Mouse (Mus musculus) kidney, postnatal 0 days (tissue): ENCODE results near the gene Sh2d4b. TPM values are rescaled to one million over a fixed set of nuclear protein-coding genes. Genes with fewer than 3 reads are reported as not detected.
A peak's percentile ranks its signal among the peaks of the same experiment; 100 is the strongest.

ENCODE experiments used
- ATAC-seq: fragments of 200-750 bp; cut with Nextera tagmentation; replicated peaks from 2 replicates; pipeline ENCODE4 v1.8.0; 2017; ENCODE audit warnings: low read depth, moderate number of reproducible peaks, moderate TSS enrichment, moderate library complexity; ENCODE audit not compliant: low FRiP score
- DNase-seq: peaks from one replicate; pipeline ENCODE4 v3.0.0-alpha.2; 2016; ENCODE audit warnings: low spot score
- H3K27ac ChIP-seq: fragments of 300-500 bp; sonication (generic); 2 replicates; pipeline ENCODE4 v1.5.1; 2014; ENCODE audit warnings: mild to moderate bottlenecking
- H3K27me3 ChIP-seq: fragments of 300-500 bp; sonication (generic); 2 replicates; pipeline ENCODE4 v1.6.1; 2014; ENCODE audit warnings: low read length, mixed read lengths; ENCODE audit not compliant: insufficient read depth
- H3K36me3 ChIP-seq: fragments of 300-500 bp; sonication (generic); 2 replicates; pipeline ENCODE4 v1.6.1; 2014; ENCODE audit warnings: low read length, mixed read lengths; ENCODE audit not compliant: insufficient read depth
- H3K4me1 ChIP-seq: fragments of 300-500 bp; sonication (generic); replicated peaks from 2 replicates; pipeline ENCODE4 v1.6.1; 2014; ENCODE audit warnings: antibody characterized with exemption, low read length, mixed read lengths; ENCODE audit not compliant: insufficient read depth
- H3K4me2 ChIP-seq: fragments of 300-500 bp; sonication (generic); 2 replicates; pipeline ENCODE4 v1.6.1; 2014; ENCODE audit warnings: mild to moderate bottlenecking, low read length, moderate library complexity, mixed read lengths
- H3K4me3 ChIP-seq: fragments of 300-500 bp; sonication (generic); replicated peaks from 2 replicates; pipeline ENCODE4 v1.5.1; 2014; ENCODE audit warnings: low read depth, low read length
- H3K9ac ChIP-seq: fragments of 300-500 bp; sonication (generic); 2 replicates; pipeline ENCODE4 v1.6.1; 2014; ENCODE audit warnings: low read depth, low read length
- H3K9me3 ChIP-seq: fragments of 300-500 bp; sonication (generic); replicated peaks from 2 replicates; pipeline ENCODE4 v1.6.1; 2016; ENCODE audit warnings: low read length, inconsistent platforms, mixed read lengths
- CTCF ChIP-seq: IDR thresholded peaks from 2 replicates; pipeline ENCODE4 v1.5.1; 2016; ENCODE audit warnings: antibody characterized with exemption, low read depth, mild to moderate bottlenecking, moderate library complexity
- WGBS: fragments of 180-500 bp; shearing (Covaris S2); extraction: QIAGEN DNeasy Blood & Tissue Kit; methylation state at CpG from one replicate; pipeline ENCODE4 v1.1.7; 2014; 5-methylcytosine and 5-hydroxymethylcytosine counted together
- polyA plus RNA-seq: library from polyadenylated mRNA; unstranded; fragments of >200 nt; fragmentation: Nextera tagmentation; extraction: Ambion mirVana; gene quantifications from 2 replicates; pipeline ENCODE4 v1.2.1, GENCODE M21; 2015

Sh2d4b gene
- polyA plus RNA-seq, 1 experiment from 2014 or later = 0.72 TPM

- no peaks in the 10 kb centered on the region for H3K9me3 ChIP-seq
- 91% methylated on average over 5 of the region's 5 CpGs for WGBS
- no peak for ATAC-seq
- no peak overlapping the region for H3K27ac ChIP-seq
- H3K4me3 ChIP-seq = no peak overlapping the region
- no peaks in the 10 kb centered on the region for H3K36me3 ChIP-seq
- no peak overlapping the region for H3K9ac ChIP-seq
- DNase-seq = no peak
- no peak for TF ChIP-seq CTCF
- no peak overlapping the region for H3K4me2 ChIP-seq
- H3K4me1 ChIP-seq = no peaks in the 10 kb centered on the region
- no peaks in the 10 kb centered on the region for H3K27me3 ChIP-seq
These were observed 19.1 kb downstream of the Sh2d4b start for GRCm38 (mm10) chr14:40873961-40874360.

DNA sequence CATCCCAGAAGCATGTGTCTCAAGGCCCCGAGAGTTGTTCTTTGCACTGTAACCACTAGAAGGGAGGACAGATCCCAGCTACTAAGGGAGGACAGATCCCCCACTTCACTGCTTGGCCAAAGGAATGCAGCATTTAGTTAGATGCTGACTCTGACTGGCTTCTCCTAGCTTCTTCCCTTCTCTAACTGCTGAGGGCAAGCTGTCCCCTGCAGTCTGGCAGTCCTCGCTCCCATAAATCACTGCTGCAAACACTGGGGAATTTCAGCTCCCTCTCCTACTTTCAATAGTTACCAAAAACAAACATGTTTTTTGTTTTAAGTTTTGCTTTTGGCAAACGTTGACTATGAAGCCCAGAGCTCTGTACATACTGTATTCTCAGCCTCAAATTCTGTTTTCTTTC is 22.5 kb downstream of the Sh2d4b start:
- Histone ChIP-seq H3K27me3 (no peaks in the 10 kb centered on the region), H3K4me1 (no peaks in the 10 kb centered on the region), H3K4me3 (no peak overlapping the region), H3K4me2 (no peak overlapping the region), H3K9me3 (no peaks in the 10 kb centered on the region), H3K9ac (no peak overlapping the region), H3K36me3 (no peaks in the 10 kb centered on the region), H3K27ac (no peak overlapping the region)
- WGBS = 40% methylated on average over 3 of the region's 3 CpGs
- DNase-seq (peak; percentile 56), ATAC-seq (no peak)
- no peak for TF ChIP-seq CTCF

DNA sequence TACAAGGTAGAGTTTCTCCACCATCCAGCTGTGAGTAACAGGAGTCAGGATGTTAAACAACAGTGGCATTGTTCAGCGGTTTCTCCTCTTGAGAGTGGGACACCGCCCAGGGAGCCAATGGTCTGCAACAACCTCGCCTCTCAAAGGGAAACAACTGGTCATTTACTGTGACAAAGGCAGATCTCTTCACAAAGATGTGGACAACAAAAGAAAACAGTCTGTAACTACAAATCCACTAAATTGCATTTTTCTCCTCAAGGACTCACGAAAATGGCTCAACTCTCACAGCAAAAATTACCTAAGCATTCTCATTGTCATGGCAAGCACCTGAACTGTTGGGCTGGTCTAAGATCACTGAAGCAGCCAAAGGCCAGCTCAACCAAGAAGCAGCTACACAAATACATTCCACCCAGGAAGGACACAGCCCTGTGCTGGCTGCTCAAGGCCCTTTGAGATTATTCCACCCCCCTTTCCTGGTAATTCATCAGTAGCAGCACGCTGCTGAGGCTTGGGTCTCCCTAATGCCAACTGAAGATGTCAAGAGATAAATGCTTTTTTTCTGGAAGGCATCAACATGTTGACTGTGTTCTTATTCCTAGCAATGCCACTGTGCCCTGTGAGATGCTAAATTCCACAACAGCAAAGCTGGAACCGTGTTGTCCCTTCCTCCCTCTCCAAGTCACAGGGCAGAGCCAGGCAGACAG is 28.1 kb downstream of the Sh2d4b start:
- peak; percentile 10 for DNase-seq
- no peak overlapping the region for H3K4me3 ChIP-seq
- H3K9ac ChIP-seq = no peak overlapping the region
- H3K9me3 ChIP-seq = no peaks in the 10 kb centered on the region
- no peak for TF ChIP-seq CTCF
- H3K4me1 ChIP-seq = no peaks in the 10 kb centered on the region
- 53% methylated on average over 6 of the region's 6 CpGs for WGBS
- H3K27ac ChIP-seq = no peak overlapping the region
- H3K36me3 ChIP-seq = no peaks in the 10 kb centered on the region
- no peak; the same call in 1 of the 2 replicates for ATAC-seq
- H3K4me2 ChIP-seq = no peak overlapping the region
- H3K27me3 ChIP-seq = no peaks in the 10 kb centered on the region

DNA sequence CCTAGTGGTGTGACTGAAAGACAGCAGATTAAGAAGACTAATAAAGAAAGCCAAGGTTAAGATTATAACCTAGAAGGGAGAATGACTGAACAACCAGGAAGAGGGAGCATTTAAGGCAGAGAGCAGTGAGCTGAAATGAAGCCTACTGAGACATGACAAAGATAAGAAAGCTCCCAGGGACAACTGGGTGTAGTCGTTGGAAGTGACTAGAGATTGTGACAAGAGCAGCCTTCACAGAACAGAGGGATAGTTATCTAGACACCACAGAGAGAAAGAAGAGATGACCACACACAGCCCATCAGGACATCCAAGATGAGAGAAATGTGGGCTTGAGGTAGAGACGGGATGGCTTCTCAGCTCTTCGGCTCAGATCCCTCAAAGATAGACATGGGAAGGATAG is 29.4 kb downstream of the Sh2d4b start:
- no peak overlapping the region for H3K9ac ChIP-seq
- H3K9me3 ChIP-seq = no peaks in the 10 kb centered on the region
- H3K4me3 ChIP-seq = no peak overlapping the region
- H3K27me3 ChIP-seq = no peaks in the 10 kb centered on the region
- no peak for TF ChIP-seq CTCF
- H3K36me3 ChIP-seq = no peaks in the 10 kb centered on the region
- DNase-seq (no peak), ATAC-seq (no peak)
- H3K4me1 ChIP-seq = no peaks in the 10 kb centered on the region
- WGBS = 86% methylated on average over 3 of the region's 3 CpGs
- no peak overlapping the region for H3K27ac ChIP-seq
- no peak overlapping the region for H3K4me2 ChIP-seq

DNA sequence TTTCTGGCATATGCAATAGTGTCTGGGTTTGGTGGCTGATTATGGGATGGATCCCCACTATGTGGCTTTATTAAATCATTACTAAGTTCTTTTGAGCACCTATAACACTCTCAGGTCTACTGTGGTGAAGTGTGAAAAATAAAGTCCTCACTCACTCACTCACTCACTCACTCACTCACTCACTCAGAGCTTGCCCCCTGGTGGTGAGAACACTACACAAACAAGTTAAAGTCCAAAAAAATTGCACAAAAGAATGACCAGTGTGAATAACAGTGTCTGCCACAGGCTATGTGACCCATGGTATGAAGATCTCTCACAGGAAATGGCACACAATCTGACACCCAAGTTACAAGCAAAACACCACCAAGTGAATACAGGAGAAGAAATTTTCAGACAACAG is 30.0 kb downstream of the Sh2d4b start:
- no peak overlapping the region for H3K9ac ChIP-seq
- H3K4me1 ChIP-seq = no peaks in the 10 kb centered on the region
- TF ChIP-seq CTCF = peak; percentile 46
- ATAC-seq (no peak), DNase-seq (no peak)
- H3K4me3 ChIP-seq = no peak overlapping the region
- H3K4me2 ChIP-seq = no peak overlapping the region
- H3K9me3 ChIP-seq = no peaks in the 10 kb centered on the region
- no peaks in the 10 kb centered on the region for H3K27me3 ChIP-seq
- H3K36me3 ChIP-seq = no peaks in the 10 kb centered on the region
- no peak overlapping the region for H3K27ac ChIP-seq

DNA sequence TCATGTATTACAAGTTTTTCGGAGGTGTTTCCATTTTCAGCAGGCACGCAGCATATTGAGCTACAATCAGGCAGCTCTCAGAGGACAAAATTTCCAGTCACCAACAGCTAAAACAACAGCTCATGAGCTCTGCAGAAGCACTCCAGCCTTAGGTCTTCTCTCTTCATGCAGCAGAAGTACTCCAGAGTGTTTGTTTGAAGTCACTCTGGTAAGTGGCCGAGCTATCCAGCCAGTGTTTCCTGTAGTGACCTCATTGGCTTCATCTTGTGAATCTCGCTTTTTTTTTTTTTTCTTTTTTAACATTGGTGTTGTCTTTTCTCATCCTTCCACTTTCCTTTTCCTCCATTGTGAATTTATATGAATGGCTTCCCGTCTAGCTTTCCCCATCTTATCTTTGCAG is 40.1 kb downstream of the Sh2d4b start:
- Histone ChIP-seq H3K4me2 (no peak overlapping the region), H3K27ac (no peak overlapping the region), H3K9ac (no peak overlapping the region), H3K27me3 (no peaks in the 10 kb centered on the region), H3K4me1 (no peaks in the 10 kb centered on the region), H3K9me3 (no peaks in the 10 kb centered on the region), H3K36me3 (no peaks in the 10 kb centered on the region), H3K4me3 (no peak overlapping the region)
- DNase-seq (peak; percentile 12), ATAC-seq (no peak)
- WGBS = 63% methylated on average over 5 of the region's 5 CpGs
- no peak for TF ChIP-seq CTCF

GRCm38 (mm10) chr14:40837397-40837796 is 55.7 kb downstream of the Sh2d4b start:
- ATAC-seq = no peak
- no peak overlapping the region for H3K4me3 ChIP-seq
- no peaks in the 10 kb centered on the region for H3K27me3 ChIP-seq
- no peak overlapping the region for H3K4me2 ChIP-seq
- H3K27ac ChIP-seq = no peak overlapping the region
- H3K9me3 ChIP-seq = no peaks in the 10 kb centered on the region
- TF ChIP-seq CTCF = no peak
- no peak overlapping the region for H3K9ac ChIP-seq
- no peaks in the 10 kb centered on the region for H3K4me1 ChIP-seq
- no peaks in the 10 kb centered on the region for H3K36me3 ChIP-seq
- DNase-seq = no peak
